Mouse (Mus musculus) C2C12 (cell line): Measurements from ENCODE around the gene Phf21a.

ENCODE experiments used
- CEBPB ChIP-seq: IDR thresholded peaks from one replicate; pipeline ENCODE4 v1.6.1; 2011; ENCODE audit warnings: low read depth, mild to moderate bottlenecking, control low read depth, moderate library complexity
- CTCF ChIP-seq: IDR thresholded peaks from one replicate; pipeline ENCODE4 v1.5.1; 2011; ENCODE audit not compliant: control insufficient read depth, insufficient read depth, insufficient read length
- FOSL1 ChIP-seq: IDR thresholded peaks from one replicate; pipeline ENCODE4 v1.8.0; 2011; ENCODE audit warnings: mild to moderate bottlenecking, low read length; ENCODE audit not compliant: poor library complexity, insufficient read depth, severe bottlenecking
- MAX ChIP-seq: IDR thresholded peaks from one replicate; pipeline ENCODE4 v1.6.1; 2011; ENCODE audit warnings: mild to moderate bottlenecking, control low read depth
- MYOG ChIP-seq: IDR thresholded peaks from one replicate; pipeline ENCODE4 v1.6.1; 2011; ENCODE audit not compliant: control insufficient read depth, insufficient read length; ENCODE audit errors: extremely low read depth

- no peak for TF ChIP-seq CTCF
- TF ChIP-seq CEBPB: no peak
- no peak for TF ChIP-seq FOSL1
- TF ChIP-seq MAX: no peak
- TF ChIP-seq MYOG: no peak
Observed at GRCm38 (mm10) chr2:92347191-92347590, 254.3 kb downstream of the Phf21a start.
